Mouse (Mus musculus) embryonic facial prominence, embryonic 13.5 days (tissue): Measurements from ENCODE around the gene Comp. TPM values are rescaled to one million over a fixed set of nuclear protein-coding genes. Genes with fewer than 3 reads are reported as not detected.
A peak's percentile ranks its signal among the peaks of the same experiment; 100 is the strongest.

Source experiments
- ATAC-seq: fragments of 200-750 bp; cut with Nextera tagmentation; 2 replicates; pipeline ENCODE4 v1.8.0; 2017; ENCODE audit warnings: low read depth; ENCODE audit not compliant: insufficient number of reproducible peaks, insufficient read depth, low FRiP score, low TSS enrichment
- H3K27ac ChIP-seq: fragments of 300-500 bp; sonication (generic); 2 replicates; pipeline ENCODE4 v1.5.1; 2015; ENCODE audit warnings: moderate library complexity, mild to moderate bottlenecking, inconsistent platforms
- H3K27me3 ChIP-seq: fragments of 300-500 bp; sonication (generic); 2 replicates; pipeline ENCODE4 v1.6.1; 2015; ENCODE audit warnings: mild to moderate bottlenecking, inconsistent platforms
- H3K36me3 ChIP-seq: fragments of 300-500 bp; sonication (generic); 2 replicates; pipeline ENCODE4 v1.6.1; 2015; ENCODE audit warnings: mild to moderate bottlenecking, inconsistent platforms
- H3K4me1 ChIP-seq: fragments of 300-500 bp; sonication (generic); 2 replicates; pipeline ENCODE4 v1.6.1; 2015; ENCODE audit warnings: inconsistent platforms
- H3K4me2 ChIP-seq: fragments of 300-500 bp; sonication (generic); 2 replicates; pipeline ENCODE4 v1.6.1; 2015; ENCODE audit warnings: moderate library complexity, mild to moderate bottlenecking, inconsistent platforms
- H3K4me3 ChIP-seq: fragments of 300-500 bp; sonication (generic); 2 replicates; pipeline ENCODE4 v1.5.1; 2015; ENCODE audit warnings: mild to moderate bottlenecking, inconsistent platforms
- H3K9ac ChIP-seq: fragments of 300-500 bp; sonication (generic); 2 replicates; pipeline ENCODE4 v1.6.1; 2015; ENCODE audit warnings: mild to moderate bottlenecking, inconsistent platforms
- H3K9me3 ChIP-seq: fragments of 300-500 bp; sonication (generic); 2 replicates; pipeline ENCODE4 v1.6.1; 2016; ENCODE audit warnings: inconsistent platforms
- WGBS: fragments of 180-500 bp; shearing (Covaris S2); methylation state at CpG from one replicate; pipeline ENCODE4 v1.1.7; 2015; ENCODE audit warnings: mixed read lengths; 5-methylcytosine and 5-hydroxymethylcytosine counted together
- polyA plus RNA-seq: library from polyadenylated mRNA; unstranded; fragments of >200 nt; fragmentation: Nextera tagmentation; extraction: Ambion mirVana; gene quantifications from 2 replicates; pipeline ENCODE4 v1.2.1, GENCODE M21; 2015

The Comp gene
- 0.59 and 0.81 TPM in 2 replicates for polyA plus RNA-seq

DNA sequence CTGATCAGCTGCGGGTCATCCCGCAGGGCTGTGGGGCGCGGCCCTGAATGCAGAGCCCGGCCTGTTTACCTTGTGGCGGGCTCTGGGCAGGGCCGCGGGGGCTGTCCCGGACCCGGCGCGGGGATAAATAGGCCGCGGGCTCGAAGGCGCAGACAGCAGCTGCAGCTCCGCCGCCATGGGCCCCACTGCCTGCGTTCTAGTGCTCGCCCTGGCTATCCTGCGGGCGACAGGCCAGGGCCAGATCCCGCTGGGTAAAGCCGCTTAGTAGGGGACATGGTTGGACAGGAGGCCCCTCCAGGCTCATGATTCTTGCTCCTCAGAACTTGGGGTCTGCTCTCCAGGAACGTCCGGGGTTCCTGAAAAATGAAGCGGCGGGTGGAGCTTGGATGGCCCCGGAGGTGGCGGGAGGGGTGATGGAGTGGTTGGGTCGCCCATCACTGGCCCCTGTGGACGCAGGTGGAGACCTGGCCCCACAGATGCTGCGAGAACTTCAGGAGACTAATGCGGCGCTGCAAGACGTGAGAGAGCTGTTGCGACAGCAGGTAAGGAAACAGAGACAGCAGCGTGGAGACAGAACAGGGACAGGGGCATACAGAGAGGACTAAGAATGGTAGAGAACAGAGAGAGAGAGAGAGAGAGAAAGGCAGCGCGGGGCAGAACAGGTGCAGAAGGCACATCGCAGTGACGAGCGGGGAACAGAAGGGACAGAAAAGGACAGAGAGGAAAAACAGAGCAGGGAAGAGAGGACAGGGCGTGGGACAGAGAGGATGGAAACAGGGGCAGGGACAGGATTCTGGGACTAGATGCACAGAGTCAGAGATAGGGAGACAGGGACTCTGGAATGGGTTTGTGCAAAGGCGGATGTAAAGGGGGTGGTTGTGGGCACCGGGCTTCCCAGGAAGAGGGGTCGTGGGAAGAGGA is at the start of gene Comp:
Comp (plus strand) TSS at position 162 of the 921 bp plus-strand sequence.
- WGBS, result 3% methylated on average over 47 of the region's 47 CpGs
- no peak within 1 kb of the TSS for H3K27ac ChIP-seq
- ATAC-seq, result no peak

GRCm38 (mm10) chr8:70323716-70324115 is 49.6 kb upstream of the Comp start:
- no peak overlapping the region for H3K4me3 ChIP-seq
- no peak for ATAC-seq
- no peaks in the 10 kb centered on the region for H3K4me1 ChIP-seq
- no peak overlapping the region for H3K27ac ChIP-seq
- no peaks in the 10 kb centered on the region for H3K9me3 ChIP-seq
- H3K4me2 ChIP-seq, result no peak overlapping the region
- no peak overlapping the region for H3K9ac ChIP-seq
- H3K27me3 ChIP-seq, result no peaks in the 10 kb centered on the region
- peaks cover 52% of the 10 kb centered on the region for H3K36me3 ChIP-seq
- 94% methylated on average over 3 of the region's 3 CpGs for WGBS

More for the DNA sequence above, at the start of gene Comp:
- Histone ChIP-seq H3K4me3 (peak within 1 kb of the TSS; percentile 43), H3K27me3 (peaks cover 78% of the 10 kb centered on the region), H3K9me3 (no peaks in the 10 kb centered on the region), H3K4me1 (peaks cover 42% of the 10 kb centered on the region), H3K9ac (peak within 1 kb of the TSS; percentile 44; the same call in 1 of the 2 replicates), H3K4me2 (peak within 1 kb of the TSS; percentile 66), H3K36me3 (no peaks in the 10 kb centered on the region)

- H3K4me2 ChIP-seq, result no peak overlapping the region
- H3K4me3 ChIP-seq, result no peak overlapping the region
- peaks cover 29% of the 10 kb centered on the region for H3K4me1 ChIP-seq
- ATAC-seq, result no peak
- no peak overlapping the region for H3K27ac ChIP-seq
- 93% methylated on average over 6 of the region's 6 CpGs for WGBS
- H3K9ac ChIP-seq, result no peak overlapping the region
- no peaks in the 10 kb centered on the region for H3K9me3 ChIP-seq
- H3K36me3 ChIP-seq, result peaks cover 56% of the 10 kb centered on the region
- H3K27me3 ChIP-seq, result peaks cover 13% of the 10 kb centered on the region
Measured at GRCm38 (mm10) chr8:70327512-70327911, 45.8 kb upstream of the Comp start.

DNA sequence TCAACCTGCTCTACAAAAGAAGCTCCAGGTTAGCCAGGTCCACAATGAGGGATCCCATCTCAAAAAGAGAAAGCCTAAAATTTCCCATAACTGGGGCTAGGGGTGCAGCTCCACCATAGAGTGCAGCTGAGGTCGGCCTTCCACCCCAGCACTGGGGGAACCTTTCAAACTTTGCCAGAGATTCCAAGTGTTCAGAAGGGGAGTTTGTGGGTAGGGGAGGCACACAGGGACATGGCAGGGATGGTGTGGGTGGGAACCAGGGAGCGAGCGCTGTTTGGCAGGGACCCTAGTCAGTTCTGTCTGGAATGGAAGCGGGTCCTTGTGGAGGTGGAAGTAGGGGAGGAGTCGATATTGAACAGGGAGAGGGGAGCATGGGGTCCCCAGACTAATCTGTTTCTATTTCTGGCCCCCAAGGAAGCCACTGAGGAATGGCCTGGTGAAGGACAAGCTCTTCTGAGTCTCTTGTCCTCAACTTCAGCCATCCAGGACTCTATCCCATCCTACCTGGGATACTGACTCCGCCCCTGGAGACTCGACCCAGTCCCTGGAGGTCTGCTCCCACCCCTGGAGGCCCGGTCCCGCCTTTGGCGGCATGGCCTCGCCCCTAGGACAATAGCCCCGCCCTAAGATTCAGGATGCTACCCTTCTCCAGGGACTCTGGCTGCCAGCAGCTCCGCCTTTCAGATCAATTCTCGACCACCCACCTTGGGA is 44.1 kb upstream of the Comp start, which contains the start of gene Gdf1:
Gdf1 (plus strand) TSS at position 694 of the 711 bp plus-strand sequence.
- 28% methylated on average over 14 of the region's 14 CpGs for WGBS
- ATAC-seq, result no peak
- peaks cover 13% of the 10 kb centered on the region for H3K27me3 ChIP-seq
- no peak within 1 kb of the TSS for H3K27ac ChIP-seq
- peaks cover 61% of the 10 kb centered on the region for H3K36me3 ChIP-seq
- H3K4me3 ChIP-seq, result peak within 1 kb of the TSS; percentile 24
- peak within 1 kb of the TSS; percentile 61 for H3K9ac ChIP-seq
- no peaks in the 10 kb centered on the region for H3K9me3 ChIP-seq
- peak within 1 kb of the TSS; percentile 54 for H3K4me2 ChIP-seq
- H3K4me1 ChIP-seq, result peaks cover 31% of the 10 kb centered on the region

DNA sequence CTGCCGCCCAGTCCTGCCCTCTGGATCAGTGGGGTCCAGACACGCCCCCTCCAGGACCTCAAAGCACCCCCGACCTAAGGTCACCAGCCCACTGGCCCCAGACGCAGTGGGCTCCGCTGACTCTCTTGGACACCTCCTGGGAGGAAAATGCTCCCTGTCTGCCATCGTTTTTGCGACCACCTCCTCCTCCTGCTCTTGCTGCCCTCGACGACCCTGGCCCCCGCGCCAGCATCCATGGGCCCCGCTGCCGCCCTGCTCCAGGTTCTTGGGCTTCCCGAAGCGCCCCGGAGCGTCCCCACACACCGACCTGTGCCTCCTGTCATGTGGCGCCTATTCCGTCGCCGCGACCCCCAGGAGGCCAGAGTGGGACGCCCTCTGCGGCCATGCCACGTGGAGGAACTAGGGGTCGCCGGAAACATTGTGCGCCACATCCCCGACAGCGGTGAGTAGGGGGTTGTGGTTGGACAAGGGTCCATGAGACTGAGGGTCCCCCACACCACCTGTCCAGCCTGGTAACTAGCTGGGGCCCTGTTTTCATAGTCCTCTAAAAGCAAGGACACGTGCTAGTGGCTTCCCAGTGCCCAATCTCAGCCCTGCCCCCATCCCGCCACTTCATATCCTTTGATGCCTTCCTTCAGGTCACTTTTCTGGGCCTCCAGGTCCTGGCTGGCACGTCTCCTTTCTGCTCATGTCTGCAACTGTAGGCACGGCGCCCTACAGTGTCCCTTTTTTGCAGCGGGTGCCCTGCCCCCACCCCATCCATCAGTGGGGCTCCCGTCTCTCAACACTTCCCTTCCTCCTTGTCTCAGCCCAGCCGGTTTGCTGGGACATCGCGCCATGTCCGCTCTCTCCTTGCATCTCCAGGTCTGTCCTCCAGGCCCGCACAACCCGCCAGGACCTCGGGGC is 43.3 kb upstream of the Comp start:
- ATAC-seq, result peak; percentile 4; the same call in 1 of the 2 replicates
- Histone ChIP-seq H3K27ac (no peak overlapping the region), H3K4me3 (peak overlapping the region; percentile 24), H3K9me3 (no peaks in the 10 kb centered on the region), H3K9ac (peak overlapping the region; percentile 61), H3K36me3 (peaks cover 61% of the 10 kb centered on the region), H3K4me2 (peak overlapping the region; percentile 54), H3K4me1 (peaks cover 31% of the 10 kb centered on the region), H3K27me3 (peaks cover 13% of the 10 kb centered on the region)
- 10% methylated on average over 45 of the region's 45 CpGs for WGBS

- Histone ChIP-seq H3K9me3 (no peaks in the 10 kb centered on the region), H3K4me1 (peaks cover 31% of the 10 kb centered on the region), H3K27ac (no peak overlapping the region), H3K27me3 (peaks cover 13% of the 10 kb centered on the region), H3K4me3 (peak overlapping the region; percentile 24), H3K4me2 (peak overlapping the region; percentile 54), H3K9ac (peak overlapping the region; percentile 61), H3K36me3 (peaks cover 68% of the 10 kb centered on the region)
- ATAC-seq, result peak; percentile 75
- WGBS, result 30% methylated on average over 53 of the region's 53 CpGs
Measured at GRCm38 (mm10) chr8:70330741-70331364, 42.5 kb upstream of the Comp start.

GRCm38 (mm10) chr8:70331526-70331925 is 41.8 kb upstream of the Comp start:
- no peak overlapping the region for H3K9ac ChIP-seq
- no peak overlapping the region for H3K4me3 ChIP-seq
- no peak for ATAC-seq
- H3K9me3 ChIP-seq, result no peaks in the 10 kb centered on the region
- peaks cover 13% of the 10 kb centered on the region for H3K27me3 ChIP-seq
- peaks cover 31% of the 10 kb centered on the region for H3K4me1 ChIP-seq
- WGBS, result 62% methylated on average over 19 of the region's 19 CpGs
- H3K36me3 ChIP-seq, result peaks cover 74% of the 10 kb centered on the region
- H3K4me2 ChIP-seq, result no peak overlapping the region
- 0 out of 2 replicates have a peak overlapping the region, but pooled peaks have one; percentile 52 for H3K27ac ChIP-seq

DNA sequence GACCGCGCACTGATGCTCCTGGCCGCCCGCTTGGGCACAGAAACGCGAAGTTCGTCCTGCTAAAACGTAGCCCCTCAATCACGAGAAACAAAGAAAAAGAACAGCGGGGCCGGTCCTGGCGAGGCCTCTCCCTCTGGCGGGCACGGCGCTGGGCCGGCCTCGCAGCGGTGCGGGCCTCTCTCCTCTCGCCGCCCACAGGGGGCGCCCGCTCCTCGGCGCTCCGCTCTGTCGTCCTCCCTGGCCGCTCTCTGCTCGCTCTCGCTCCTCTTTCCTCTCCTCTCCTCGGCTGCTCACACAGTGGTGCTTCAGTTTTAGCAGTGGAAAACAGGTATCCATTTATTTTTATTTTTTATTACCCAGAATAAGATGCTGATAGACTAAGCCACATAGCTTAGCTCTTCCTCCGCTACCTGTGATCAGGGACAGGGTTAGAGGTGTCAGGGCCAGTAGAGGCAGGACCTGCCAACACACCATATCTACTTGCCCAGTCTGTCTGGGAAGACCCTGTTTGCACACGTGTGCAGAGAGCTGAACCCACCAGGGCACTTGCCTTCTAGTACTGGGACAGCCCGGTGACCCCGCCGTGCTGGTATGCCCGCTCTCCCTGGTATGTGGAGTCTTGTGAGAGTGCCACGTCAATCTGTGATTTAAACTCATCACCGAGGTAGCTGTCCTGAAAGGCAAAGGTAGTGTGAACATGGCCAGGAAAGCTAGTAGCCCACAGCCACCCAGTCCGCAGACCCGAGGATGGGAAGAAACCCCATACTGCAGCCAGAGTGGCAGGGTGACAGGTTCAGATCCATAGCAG is 41.1 kb upstream of the Comp start:
- H3K27me3 ChIP-seq, result peaks cover 13% of the 10 kb centered on the region
- H3K9ac ChIP-seq, result no peak overlapping the region
- WGBS, result 24% methylated on average over 41 of the region's 41 CpGs
- 0 out of 2 replicates have a peak overlapping the region, but pooled peaks have one; percentile 1 for H3K4me3 ChIP-seq
- no peak overlapping the region for H3K27ac ChIP-seq
- peak; percentile 57; the same call in 1 of the 2 replicates for ATAC-seq
- peak overlapping the region; percentile 17; the same call in 1 of the 2 replicates for H3K4me2 ChIP-seq
- peaks cover 31% of the 10 kb centered on the region for H3K4me1 ChIP-seq
- no peaks in the 10 kb centered on the region for H3K9me3 ChIP-seq
- peaks cover 78% of the 10 kb centered on the region for H3K36me3 ChIP-seq

DNA sequence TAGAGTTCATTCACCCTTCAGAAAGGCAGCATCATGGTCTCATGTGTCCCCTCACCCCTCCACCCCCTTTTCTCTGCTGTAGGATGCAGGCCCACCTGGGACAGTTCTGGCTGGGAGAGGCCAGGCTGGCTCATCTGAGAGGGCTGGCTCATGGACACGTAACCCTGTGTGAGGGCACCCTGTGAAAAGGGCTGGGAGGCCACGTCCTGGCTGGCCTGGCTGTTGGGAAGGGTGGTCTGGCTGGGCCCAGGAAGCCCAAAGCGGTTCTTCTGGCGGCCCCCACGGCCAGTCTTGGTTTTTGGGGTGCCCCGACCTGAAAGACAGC is 40.5 kb upstream of the Comp start:
- Histone ChIP-seq H3K4me3 (no peak overlapping the region), H3K27ac (no peak overlapping the region), H3K4me1 (peaks cover 31% of the 10 kb centered on the region), H3K9ac (no peak overlapping the region), H3K36me3 (peaks cover 78% of the 10 kb centered on the region), H3K27me3 (peaks cover 13% of the 10 kb centered on the region), H3K9me3 (no peaks in the 10 kb centered on the region), H3K4me2 (no peak overlapping the region)
- no peak for ATAC-seq
- 95% methylated on average over 6 of the region's 6 CpGs for WGBS

DNA sequence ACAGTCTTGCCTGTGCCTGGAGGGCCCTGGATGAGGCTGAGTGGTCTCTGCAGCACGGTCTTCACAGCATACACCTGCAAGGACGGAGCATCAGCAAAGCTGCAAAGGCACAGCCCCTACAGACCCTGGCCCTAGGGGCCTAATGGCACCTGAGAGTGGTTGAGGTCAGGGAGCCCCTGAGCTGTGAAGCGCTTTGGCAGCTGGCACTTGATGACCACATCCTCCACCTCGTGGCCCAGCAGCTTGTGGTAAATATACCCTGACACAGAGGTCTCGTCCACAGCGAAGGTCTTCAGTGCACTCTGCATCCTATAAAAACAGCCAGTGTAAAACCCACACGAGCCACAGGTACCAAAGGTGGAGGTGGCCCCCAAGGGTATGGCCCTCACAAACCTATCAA is 34.4 kb upstream of the Comp start:
- Histone ChIP-seq H3K36me3 (peaks cover 100% of the 10 kb centered on the region), H3K4me3 (no peak overlapping the region), H3K9ac (no peak overlapping the region), H3K27ac (no peak overlapping the region), H3K4me2 (no peak overlapping the region), H3K4me1 (peaks cover 16% of the 10 kb centered on the region), H3K27me3 (no peaks in the 10 kb centered on the region), H3K9me3 (no peaks in the 10 kb centered on the region)
- WGBS, result 90% methylated on average over 7 of the region's 7 CpGs
- ATAC-seq, result no peak
